9 mouse cellular contexts compared by ENCODE assay signal in genomic region chr14:117930848-117931816, GRCm38 (mm10).
DNase-seq lines count a peak whose midpoint lies in the region; ATAC-seq and TF ChIP-seq lines count a peak whose summit lies in the region.
"Had no signal": no experiment of that assay in that cellular context is flagged by ENCODE, and none has a peak within 500 bp of the region (broad histone marks: within the 10 kb centered on the region; RNA-seq: fewer than 3 reads in every experiment).

No protein-coding gene starts in this region.

- H3K27ac ChIP-seq in heart, adult 2 months = peak overlapping the region; percentile 73
- H3K27ac ChIP-seq in embryonic facial prominence, embryonic 15.5 days (replicated peaks) = peak overlapping the region; percentile 53
- H3K27ac ChIP-seq in hindbrain, embryonic 15.5 days (replicated peaks) = peak overlapping the region; percentile 36; the same call in 1 of the 2 replicates
- peak overlapping the region; percentile 67 for H3K27ac ChIP-seq in neural tube, embryonic 13.5 days (replicated peaks)

- 0 out of 2 replicates have a peak overlapping the region, but pooled peaks have one; percentile 9 for H3K9ac ChIP-seq in heart, adult 2 months (ENCODE audit: low read depth, low read length)
- no peak overlapping the region for H3K9ac ChIP-seq in embryonic facial prominence, embryonic 15.5 days
- no peak overlapping the region for H3K9ac ChIP-seq in hindbrain, embryonic 15.5 days
- peak overlapping the region; percentile 23; the same call in 1 of the 2 replicates for H3K9ac ChIP-seq in neural tube, embryonic 13.5 days

- H3K79me2 ChIP-seq in heart, adult 2 months (replicated peaks; ENCODE audit: control insufficient read depth, insufficient read depth, low read length) = no peaks in the 10 kb centered on the region

- ATAC-seq in embryonic facial prominence, embryonic 15.5 days (ENCODE audit: insufficient number of reproducible peaks, low FRiP score, low TSS enrichment, low read depth) = peak; percentile 17; the same call in 1 of the 2 replicates
- 0 out of 2 replicates have a peak, but pooled peaks have one; percentile 42 for ATAC-seq in hindbrain, embryonic 15.5 days (ENCODE audit: low FRiP score, low read depth)
- peak; percentile 57; the same call in 1 of the 2 replicates for ATAC-seq in neural tube, embryonic 13.5 days (ENCODE audit: low read depth)

- H3K4me1 ChIP-seq in heart, adult 2 months (ENCODE audit: control insufficient read depth, insufficient read depth, low read length) = peaks cover 4% of the 10 kb centered on the region
- peaks cover 14% of the 10 kb centered on the region for H3K4me1 ChIP-seq in embryonic facial prominence, embryonic 15.5 days
- peaks cover 16% of the 10 kb centered on the region for H3K4me1 ChIP-seq in hindbrain, embryonic 15.5 days (replicated peaks)
- peaks cover 27% of the 10 kb centered on the region for H3K4me1 ChIP-seq in neural tube, embryonic 13.5 days (replicated peaks)

- no peak for TF ChIP-seq EP300 in heart, adult 2 months (IDR thresholded peaks at IDR 0.05; ENCODE audit: insufficient read depth, low read depth, low read length)

- H3K36me3 ChIP-seq in heart, adult 2 months (ENCODE audit: control insufficient read depth, insufficient read depth, low read length) = no peaks in the 10 kb centered on the region
- H3K36me3 ChIP-seq in embryonic facial prominence, embryonic 15.5 days = no peaks in the 10 kb centered on the region
- no peaks in the 10 kb centered on the region for H3K36me3 ChIP-seq in hindbrain, embryonic 15.5 days
- H3K36me3 ChIP-seq in neural tube, embryonic 13.5 days = no peaks in the 10 kb centered on the region
- H3K36me3 ChIP-seq: G1E had no signal

- TF ChIP-seq CTCF in heart, adult 2 months (IDR thresholded peaks at IDR 0.05) = no peak

- H3K4me3 ChIP-seq in heart, adult 2 months = no peak overlapping the region
- H3K4me3 ChIP-seq in embryonic facial prominence, embryonic 15.5 days (replicated peaks) = no peak overlapping the region
- no peak overlapping the region for H3K4me3 ChIP-seq in hindbrain, embryonic 15.5 days
- H3K4me3 ChIP-seq in neural tube, embryonic 13.5 days = no peak overlapping the region

- no peak overlapping the region; the same call in 1 of the 2 replicates for H3K4me2 ChIP-seq in embryonic facial prominence, embryonic 15.5 days (replicated peaks)
- 0 out of 2 replicates have a peak overlapping the region, but pooled peaks have one; percentile 9 for H3K4me2 ChIP-seq in hindbrain, embryonic 15.5 days
- peak overlapping the region; percentile 13; the same call in 1 of the 2 replicates for H3K4me2 ChIP-seq in neural tube, embryonic 13.5 days

- WGBS in heart, adult 2 months = 72% methylated on average over 16 of the region's 16 CpGs
- 56% methylated on average over 15 of the region's 16 CpGs for WGBS in embryonic facial prominence, embryonic 15.5 days
- 44% methylated on average over 16 of the region's 16 CpGs for WGBS in hindbrain, embryonic 15.5 days
- WGBS in neural tube, embryonic 13.5 days = 56% methylated on average over 15 of the region's 16 CpGs

- TF ChIP-seq POLR2A in heart, adult 2 months (IDR thresholded peaks at IDR 0.05; ENCODE audit: insufficient read depth, low read depth, low read length) = no peak

- DNase-seq in heart, adult 2 months = peak; percentile 33 to 42
- DNase-seq in heart, postnatal 25 days (ENCODE audit: low spot score) = no peak
- no peak for DNase-seq in urinary bladder, postnatal 36 days (ENCODE audit: low spot score in 2 of 2)
- no peak for DNase-seq in thymus, postnatal 4 days
- DNase-seq in cerebellum, postnatal 36 days = no peak

- no peaks in the 10 kb centered on the region for H3K9me3 ChIP-seq in embryonic facial prominence, embryonic 15.5 days (replicated peaks)
- no peaks in the 10 kb centered on the region for H3K9me3 ChIP-seq in hindbrain, embryonic 15.5 days
- H3K9me3 ChIP-seq in neural tube, embryonic 13.5 days = no peaks in the 10 kb centered on the region

- no peaks in the 10 kb centered on the region for H3K27me3 ChIP-seq in heart, adult 2 months (ENCODE audit: control insufficient read depth, insufficient read depth, low read length)
- no peaks in the 10 kb centered on the region for H3K27me3 ChIP-seq in embryonic facial prominence, embryonic 15.5 days
- no peaks in the 10 kb centered on the region for H3K27me3 ChIP-seq in hindbrain, embryonic 15.5 days
- H3K27me3 ChIP-seq in neural tube, embryonic 13.5 days = no peaks in the 10 kb centered on the region

- intact Hi-C loops in heart, adult 2 months (cut with DNase I) = loop anchor here (5.0 to 10.0 kb wide), 2 partner anchors 94 to 1366 kb away; no protein-coding TSS in a partner anchor
- intact Hi-C loops in heart, postnatal 25 days (cut with DNase I) = no loop called here

Comparison
In these comparisons a context has a peak if more than half of its experiments do, and no peak if none do; other contexts are left out.
1. DNase-seq: peak in heart, adult 2 months (2 of 2); none in heart, postnatal 25 days (single experiment), urinary bladder, postnatal 36 days (0 of 2), thymus, postnatal 4 days (single experiment) and cerebellum, postnatal 36 days (0 of 2).
2. H3K9ac ChIP-seq: peak in heart, adult 2 months (single experiment) and neural tube, embryonic 13.5 days (single experiment); none in embryonic facial prominence, embryonic 15.5 days (single experiment) and hindbrain, embryonic 15.5 days (single experiment).
3. Peak in every context shown above with its lines, with median percentiles within 50 percentile points of each other: H3K27ac ChIP-seq and ATAC-seq.